Mouse (Mus musculus): ENCODE data around the gene Smok2b.
"Not testable (repeated sequence)": the region's sequence is repeated elsewhere in the genome, so short reads cannot be mapped to it uniquely, and the experiment has no call there.

The Smok2b gene

GRCm38 (mm10) chr17:13229957-13230356 is at the start of gene Smok2b:
Gene Smok2b (plus strand): TSS chr17:13230257.
- DNase-seq: not testable (repeated sequence)

GRCm38 (mm10) chr17:13180491-13180890 is 49.6 kb upstream of the Smok2b start:
- DNase-seq: not testable (repeated sequence)

- DNase-seq: not testable (repeated sequence)
These were observed 47.3 kb upstream of the Smok2b start for GRCm38 (mm10) chr17:13182712-13183111.

- not testable (repeated sequence) for DNase-seq
These were observed 45.5 kb upstream of the Smok2b start for GRCm38 (mm10) chr17:13184514-13184913.

- DNase-seq: not testable (repeated sequence)
These were observed 43.5 kb upstream of the Smok2b start for GRCm38 (mm10) chr17:13186541-13186940.

GRCm38 (mm10) chr17:13187621-13188020 is 42.4 kb upstream of the Smok2b start:
- DNase-seq: not testable (repeated sequence)

DNA sequence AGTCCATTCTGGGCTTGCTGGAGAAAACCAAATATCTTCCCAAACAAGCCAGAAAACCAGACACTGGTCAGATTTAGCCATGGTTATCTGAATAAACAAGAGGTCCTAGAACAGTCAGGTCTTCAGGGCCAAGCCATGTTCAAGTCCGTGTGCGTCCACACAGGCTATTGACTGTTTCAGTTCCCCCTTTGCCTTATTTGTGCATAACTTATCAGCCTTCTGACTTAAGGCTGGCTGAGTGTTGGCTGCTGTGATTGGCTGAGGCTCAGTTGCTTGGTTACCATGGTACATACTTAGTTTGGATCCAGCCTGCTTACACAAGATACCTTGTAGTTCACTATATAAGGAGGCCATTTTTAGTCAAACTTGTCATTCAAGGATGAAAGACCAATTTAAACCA is 41.2 kb upstream of the Smok2b start:
- not testable (repeated sequence) for DNase-seq

DNA sequence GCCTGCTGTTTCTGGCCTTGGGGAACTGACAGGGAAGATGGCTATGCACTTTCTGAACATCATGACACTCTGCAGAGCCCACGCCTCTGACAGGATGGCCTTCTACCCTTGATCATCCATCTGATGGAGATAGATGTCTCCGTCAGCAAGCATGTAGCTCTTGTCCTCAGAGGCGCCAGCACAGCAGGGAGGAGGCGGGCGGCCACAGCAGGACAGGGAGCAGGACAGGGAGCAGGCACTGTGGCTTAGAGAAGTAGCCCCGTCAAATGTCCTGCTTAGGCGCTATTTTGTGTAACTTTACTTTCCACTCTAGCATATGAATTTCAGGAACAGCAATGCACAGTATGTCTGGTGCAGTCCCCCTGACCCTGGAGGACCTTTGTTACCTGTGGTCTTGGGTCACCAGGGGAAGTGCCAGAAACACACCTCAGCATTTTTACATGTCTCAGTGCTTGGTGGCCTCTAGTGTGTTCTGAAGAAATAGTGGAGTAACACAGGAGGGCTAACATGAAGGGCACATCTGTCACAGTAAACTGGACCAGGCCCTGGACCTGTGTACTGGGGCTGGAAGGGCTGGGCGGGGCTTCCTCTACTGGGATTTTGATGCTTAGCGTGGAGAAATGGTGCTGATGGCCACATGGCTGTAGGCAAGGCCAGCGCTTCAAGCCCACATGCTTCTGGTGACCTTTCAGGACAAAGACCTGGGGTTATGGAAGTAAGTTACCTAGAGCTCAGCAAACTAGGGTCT is 39.0 kb upstream of the Smok2b start:
- not testable (repeated sequence) for DNase-seq

DNA sequence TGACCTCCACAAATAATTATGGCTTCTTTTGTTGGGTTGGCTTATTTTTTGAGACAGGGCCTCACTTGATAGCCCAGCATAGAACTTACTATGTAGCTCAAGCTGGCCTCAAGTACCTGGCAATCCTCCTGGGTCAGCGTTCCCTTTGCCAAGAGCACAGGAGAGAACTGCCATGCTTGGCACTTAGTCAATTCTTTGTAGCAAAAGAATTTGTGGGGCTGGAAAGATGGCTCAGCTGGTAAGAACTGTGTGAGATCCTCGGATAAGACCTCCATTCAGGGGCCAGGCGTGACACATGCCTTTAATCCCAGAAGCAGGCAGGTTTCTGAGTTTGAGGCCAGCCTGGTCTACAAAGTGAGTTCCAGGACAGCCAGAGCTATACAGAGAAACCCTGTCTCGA is 33.6 kb upstream of the Smok2b start:
- not testable (repeated sequence) for DNase-seq

DNA sequence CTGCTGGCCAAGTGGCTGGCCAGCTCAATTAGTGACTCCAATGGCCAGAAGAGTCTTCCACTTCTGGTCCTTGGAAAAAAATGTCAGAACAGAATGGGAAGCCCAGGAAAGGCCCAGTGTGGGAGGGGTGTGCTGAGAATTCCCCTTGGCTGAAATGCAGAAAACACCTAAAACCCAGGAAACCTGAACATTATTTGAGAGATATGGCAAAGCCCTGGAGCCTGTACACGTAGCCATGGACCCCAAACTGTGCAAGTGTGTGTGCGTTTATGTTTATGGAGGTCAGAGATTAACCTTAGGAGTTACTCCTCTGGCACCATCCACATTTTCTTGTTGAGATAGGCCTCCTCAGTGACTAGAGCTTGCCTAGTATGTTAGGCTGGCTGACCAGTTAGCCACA is 31.2 kb upstream of the Smok2b start:
- not testable (repeated sequence) for DNase-seq

GRCm38 (mm10) chr17:13199880-13200409 is 30.1 kb upstream of the Smok2b start:
- peak; percentile 30 for DNase-seq

DNA sequence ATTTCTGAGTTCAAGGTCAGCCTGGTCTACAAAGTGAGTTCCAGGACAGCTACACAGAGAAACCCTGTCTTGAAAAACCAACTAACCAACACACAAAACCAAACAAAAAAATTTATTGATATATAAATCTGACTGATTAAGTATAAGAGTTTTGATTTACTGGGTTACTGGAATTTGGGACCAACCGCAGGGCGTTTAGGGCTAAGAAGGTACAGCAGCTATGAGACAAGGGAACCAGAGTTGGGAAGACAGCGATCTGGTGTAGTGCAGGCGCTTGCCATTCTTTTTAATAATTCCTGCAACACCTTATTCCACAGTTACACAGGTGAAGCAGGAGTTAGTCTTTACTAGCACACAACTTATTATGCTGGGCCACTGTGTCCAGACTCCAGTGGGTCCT is 28.5 kb upstream of the Smok2b start:
- not testable (repeated sequence) for DNase-seq

DNA sequence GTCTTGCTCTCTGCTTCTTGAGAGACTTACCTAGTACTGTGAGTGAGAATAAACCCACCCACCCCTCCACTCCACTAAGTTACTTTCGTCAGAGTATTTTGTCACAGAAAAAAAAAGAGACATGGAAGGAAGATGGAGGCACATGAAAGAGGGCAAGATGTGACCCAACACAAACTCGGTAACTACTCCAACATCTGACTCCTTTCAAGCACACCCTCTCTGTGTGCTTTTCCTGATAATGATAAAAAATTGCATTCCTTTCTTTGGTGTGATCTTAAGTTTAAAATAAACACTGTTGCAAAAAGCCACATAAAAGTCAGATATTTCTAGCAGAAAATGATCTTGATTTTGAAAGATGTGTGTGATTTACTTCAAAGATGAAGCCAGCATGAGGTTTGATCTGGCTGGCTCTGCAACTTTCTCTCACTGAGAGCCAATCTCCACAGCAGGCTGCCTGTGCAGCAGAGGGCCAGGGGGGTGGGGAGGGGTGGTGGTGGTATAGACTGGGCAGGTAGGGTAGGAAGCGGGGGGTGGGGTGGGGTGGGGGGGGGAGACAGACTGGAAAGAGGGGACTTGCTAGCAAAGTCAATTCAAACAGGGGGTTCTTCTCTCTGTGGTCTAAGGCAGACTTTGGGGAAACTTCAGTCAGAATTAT is 27.5 kb upstream of the Smok2b start:
- DNase-seq: not testable (repeated sequence)

DNA sequence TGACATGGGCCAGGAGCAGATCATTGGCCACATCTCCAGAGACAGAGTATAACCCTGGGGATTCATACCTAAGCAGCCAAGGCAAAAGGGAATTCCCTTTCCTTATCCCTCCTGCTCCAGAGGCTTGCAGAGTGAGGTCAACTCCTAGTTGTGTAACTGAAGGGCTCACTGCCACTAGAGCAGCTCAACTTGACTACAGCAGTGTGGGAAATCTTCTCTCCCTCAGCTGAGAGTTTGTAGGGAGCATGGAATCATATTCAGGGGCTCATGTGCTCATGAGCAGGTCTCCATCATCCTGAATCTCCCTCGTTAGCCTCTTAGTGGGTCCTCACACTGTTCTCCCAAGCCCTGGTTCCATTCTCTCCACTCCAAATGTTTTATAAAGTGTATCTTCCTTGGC is 24.8 kb upstream of the Smok2b start:
- DNase-seq: not testable (repeated sequence)

GRCm38 (mm10) chr17:13206491-13206890 is 23.6 kb upstream of the Smok2b start:
- DNase-seq: no peak

GRCm38 (mm10) chr17:13208460-13208859 is 21.6 kb upstream of the Smok2b start:
- not testable (repeated sequence) for DNase-seq

GRCm38 (mm10) chr17:13212136-13212850 is 17.8 kb upstream of the Smok2b start:
- no peak for DNase-seq

DNA sequence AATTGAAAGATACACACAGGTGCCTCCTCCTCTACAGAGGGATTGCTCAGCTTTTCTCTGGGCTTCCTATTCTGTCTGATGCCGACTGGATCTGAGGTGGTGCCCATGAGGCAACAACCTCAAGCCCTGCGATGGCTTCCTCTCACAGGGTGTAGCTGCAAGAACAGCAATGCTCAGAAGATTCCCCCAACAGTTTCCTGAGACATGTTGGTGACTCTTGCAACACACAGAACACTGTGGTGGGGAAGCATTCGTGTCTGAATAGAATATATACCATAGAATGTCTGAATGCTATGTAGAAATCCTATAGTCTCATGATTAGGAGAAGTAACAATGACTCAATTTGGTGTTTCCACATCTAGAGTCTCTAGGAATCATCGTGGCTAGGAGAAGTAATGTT is 15.9 kb upstream of the Smok2b start:
- no peak for DNase-seq

- no peak for DNase-seq
These were observed 14.5 kb upstream of the Smok2b start for GRCm38 (mm10) chr17:13215595-13215994.

GRCm38 (mm10) chr17:13220888-13221287 is 9.2 kb upstream of the Smok2b start, which contains the start of gene Smok2a:
Gene Smok2a (plus strand): TSS chr17:13221188.
- no peak for DNase-seq

- DNase-seq: not testable (repeated sequence)
These were observed 8.1 kb upstream of the Smok2b start for GRCm38 (mm10) chr17:13221921-13222320.

- DNase-seq: not testable (repeated sequence)
These were observed 9.4 kb downstream of the Smok2b start for GRCm38 (mm10) chr17:13239461-13239860.

All from right cerebral cortex, postnatal 14 days (tissue).